23 mouse cellular contexts compared by ENCODE assay signal in genomic region chr12:106676136-106676535, GRCm38 (mm10).
A peak's percentile ranks its signal among the peaks of the same experiment; 100 is the strongest.
DNase-seq lines count a peak whose midpoint lies in the region; ATAC-seq and TF ChIP-seq lines count a peak whose summit lies in the region.
"Had no signal": no experiment of that assay in that cellular context is flagged by ENCODE, and none has a peak within 500 bp of the region (broad histone marks: within the 10 kb centered on the region; RNA-seq: fewer than 3 reads in every experiment).

No protein-coding gene starts in this region.

- no peak overlapping the region for H3K9ac ChIP-seq in limb, embryonic 11.5 days (ENCODE audit: low read length)
- H3K9ac ChIP-seq in limb, embryonic 13.5 days, result no peak overlapping the region
- H3K9ac ChIP-seq: embryonic facial prominence, embryonic 12.5 days; embryonic facial prominence, embryonic 15.5 days; forebrain, embryonic 12.5 days had no signal

- H3K9me3 ChIP-seq in heart, embryonic 10.5 days, result no peaks in the 10 kb centered on the region
- H3K9me3 ChIP-seq in limb, embryonic 11.5 days (ENCODE audit: control insufficient read depth, low read length), result no peaks in the 10 kb centered on the region
- no peaks in the 10 kb centered on the region for H3K9me3 ChIP-seq in limb, embryonic 13.5 days
- H3K9me3 ChIP-seq: embryonic facial prominence, embryonic 12.5 days; embryonic facial prominence, embryonic 15.5 days; forebrain, embryonic 10.5 days; forebrain, embryonic 12.5 days had no signal

- H3K4me3 ChIP-seq in heart, embryonic 10.5 days, result no peak overlapping the region
- H3K4me3 ChIP-seq in limb, embryonic 11.5 days (ENCODE audit: low read depth, low read length), result no peak overlapping the region
- H3K4me3 ChIP-seq in limb, embryonic 13.5 days, result no peak overlapping the region
- H3K4me3 ChIP-seq in lung, adult 2 months (replicated peaks; ENCODE audit: extremely low read depth, low read depth, low read length), result no peak overlapping the region
- H3K4me3 ChIP-seq: embryonic facial prominence, embryonic 12.5 days; embryonic facial prominence, embryonic 15.5 days; erythroblast, embryonic 14.5 days; forebrain, embryonic 10.5 days; forebrain, embryonic 12.5 days had no signal

- peaks cover 3% of the 10 kb centered on the region; the same call in 1 of the 2 replicates for H3K4me1 ChIP-seq in heart, embryonic 10.5 days
- H3K4me1 ChIP-seq in limb, embryonic 11.5 days (ENCODE audit: control insufficient read depth, insufficient read depth, low read length), result peaks cover 20% of the 10 kb centered on the region
- peaks cover 33% of the 10 kb centered on the region for H3K4me1 ChIP-seq in limb, embryonic 13.5 days
- H3K4me1 ChIP-seq in lung, adult 2 months (ENCODE audit: control insufficient read depth, insufficient read depth, low read length), result no peaks in the 10 kb centered on the region

- H3K27me3 ChIP-seq in heart, embryonic 10.5 days (ENCODE audit: insufficient read depth, poor library complexity, severe bottlenecking), result peaks cover 23% of the 10 kb centered on the region; the same call in 1 of the 2 replicates
- H3K27me3 ChIP-seq in limb, embryonic 11.5 days (ENCODE audit: control insufficient read depth, insufficient read depth, low read length), result no peaks in the 10 kb centered on the region
- H3K27me3 ChIP-seq in limb, embryonic 13.5 days, result peaks cover 16% of the 10 kb centered on the region; the same call in 1 of the 2 replicates
- H3K27me3 ChIP-seq: embryonic facial prominence, embryonic 15.5 days had no signal

- peak; percentile 60 for ATAC-seq in limb, embryonic 11.5 days (ENCODE audit: insufficient number of reproducible peaks, low FRiP score, low TSS enrichment, low read depth)
- 0 out of 2 replicates have a peak, but pooled peaks have one; percentile 55 for ATAC-seq in limb, embryonic 13.5 days (ENCODE audit: low FRiP score, low read depth)
- ATAC-seq: forebrain, embryonic 14.5 days; forebrain, embryonic 16.5 days had no signal

- H3K27ac ChIP-seq in heart, embryonic 10.5 days, result no peak overlapping the region
- H3K27ac ChIP-seq in limb, embryonic 11.5 days (replicated peaks; ENCODE audit: low read depth, low read length), result 0 out of 2 replicates have a peak overlapping the region, but pooled peaks have one; percentile 45
- H3K27ac ChIP-seq in limb, embryonic 13.5 days, result peak overlapping the region; percentile 23; the same call in 1 of the 2 replicates
- H3K27ac ChIP-seq: embryonic facial prominence, embryonic 12.5 days; embryonic facial prominence, embryonic 15.5 days; forebrain, embryonic 10.5 days; forebrain, embryonic 12.5 days had no signal

- no peak overlapping the region for H3K4me2 ChIP-seq in limb, embryonic 11.5 days (ENCODE audit: low read depth, severe bottlenecking)
- H3K4me2 ChIP-seq in limb, embryonic 13.5 days (replicated peaks), result no peak overlapping the region
- H3K4me2 ChIP-seq: embryonic facial prominence, embryonic 12.5 days; embryonic facial prominence, embryonic 15.5 days; forebrain, embryonic 12.5 days had no signal

- TF ChIP-seq POLR2A in lung, adult 2 months (IDR thresholded peaks at IDR 0.05; ENCODE audit: borderline replicate concordance, extremely low read depth, low read depth, low read length), result no peak

- TF ChIP-seq CTCF in lung, adult 2 months (IDR thresholded peaks at IDR 0.05; ENCODE audit: insufficient read depth, low read length), result no peak

- 90% methylated on average over 3 of the region's 3 CpGs for WGBS in heart, embryonic 10.5 days
- 82% methylated on average over 3 of the region's 3 CpGs for WGBS in limb, embryonic 11.5 days
- 62% methylated on average over 3 of the region's 3 CpGs for WGBS in limb, embryonic 13.5 days
- WGBS in lung, adult 2 months, result 89% methylated on average over 3 of the region's 3 CpGs

- no peaks in the 10 kb centered on the region for H3K36me3 ChIP-seq in heart, embryonic 10.5 days
- no peaks in the 10 kb centered on the region for H3K36me3 ChIP-seq in limb, embryonic 11.5 days (ENCODE audit: control insufficient read depth, insufficient read depth, low read length)
- no peaks in the 10 kb centered on the region for H3K36me3 ChIP-seq in limb, embryonic 13.5 days
- H3K36me3 ChIP-seq: embryonic facial prominence, embryonic 12.5 days; embryonic facial prominence, embryonic 15.5 days; forebrain, embryonic 10.5 days; forebrain, embryonic 12.5 days had no signal

- DNase-seq in heart, adult 11 months, result peak; percentile 37
- no peak for DNase-seq in heart, embryonic 10.5 days (ENCODE audit: low spot score)
- no peak for DNase-seq in limb, embryonic 11.5 days (ENCODE audit: low spot score)
- DNase-seq in frontal cortex, postnatal 14 days (ENCODE audit: low spot score in 2 of 2), result no peak
- DNase-seq in liver, result no peak
- no peak for DNase-seq in lung, adult 2 months
- DNase-seq: adrenal gland, adult 2 months; adrenal gland, postnatal 10 days; adrenal gland, postnatal 25 days; cerebellum, adult 11 months; cerebellum, adult 18-20 months; cerebellum, adult 8-10 months; cerebellum, adult 9-11 months; cerebellum, postnatal 14 days; cerebellum, postnatal 36 days had no signal
